Mouse (Mus musculus) cerebellum, postnatal 14 days (tissue): ENCODE results near the gene Tbc1d10a.

Source experiments
- DNase-seq, 2 experiments: peaks; one replicate each; pipeline ENCODE4 v3.0.0; 2021; ENCODE audit warnings: mixed read lengths in 2 of 2

Gene Tbc1d10a

GRCm38 (mm10) chr11:4186486-4187317, at the start of gene Tbc1d10a:
Tbc1d10a (plus strand) TSS chr11:4186789.
- DNase-seq = peak; percentile 98 to 99

GRCm38 (mm10) chr11:4138964-4139363, 47.6 kb upstream of the Tbc1d10a start:
- no peak for DNase-seq

DNA sequence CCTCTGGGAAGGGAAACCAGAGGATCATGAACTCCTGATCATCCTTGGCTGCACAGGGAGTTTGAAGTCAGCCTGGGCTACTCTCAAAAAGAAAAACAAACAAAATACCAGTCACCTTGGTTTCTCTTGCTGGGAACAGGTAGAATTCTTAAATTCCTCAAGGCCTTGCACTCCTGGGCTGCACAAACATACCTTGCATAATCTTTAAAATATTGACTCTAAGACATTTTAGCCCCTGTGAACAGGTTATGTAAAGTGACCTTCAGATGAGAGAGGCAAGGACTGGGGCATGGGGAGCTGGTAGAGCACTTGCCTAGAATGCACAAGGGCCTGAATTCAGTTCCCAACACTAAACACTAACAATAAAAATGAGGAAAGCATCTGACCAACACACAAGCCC, 45.1 kb upstream of the Tbc1d10a start:
- no peak for DNase-seq

GRCm38 (mm10) chr11:4142352-4142751, 44.2 kb upstream of the Tbc1d10a start:
- DNase-seq = no peak

DNA sequence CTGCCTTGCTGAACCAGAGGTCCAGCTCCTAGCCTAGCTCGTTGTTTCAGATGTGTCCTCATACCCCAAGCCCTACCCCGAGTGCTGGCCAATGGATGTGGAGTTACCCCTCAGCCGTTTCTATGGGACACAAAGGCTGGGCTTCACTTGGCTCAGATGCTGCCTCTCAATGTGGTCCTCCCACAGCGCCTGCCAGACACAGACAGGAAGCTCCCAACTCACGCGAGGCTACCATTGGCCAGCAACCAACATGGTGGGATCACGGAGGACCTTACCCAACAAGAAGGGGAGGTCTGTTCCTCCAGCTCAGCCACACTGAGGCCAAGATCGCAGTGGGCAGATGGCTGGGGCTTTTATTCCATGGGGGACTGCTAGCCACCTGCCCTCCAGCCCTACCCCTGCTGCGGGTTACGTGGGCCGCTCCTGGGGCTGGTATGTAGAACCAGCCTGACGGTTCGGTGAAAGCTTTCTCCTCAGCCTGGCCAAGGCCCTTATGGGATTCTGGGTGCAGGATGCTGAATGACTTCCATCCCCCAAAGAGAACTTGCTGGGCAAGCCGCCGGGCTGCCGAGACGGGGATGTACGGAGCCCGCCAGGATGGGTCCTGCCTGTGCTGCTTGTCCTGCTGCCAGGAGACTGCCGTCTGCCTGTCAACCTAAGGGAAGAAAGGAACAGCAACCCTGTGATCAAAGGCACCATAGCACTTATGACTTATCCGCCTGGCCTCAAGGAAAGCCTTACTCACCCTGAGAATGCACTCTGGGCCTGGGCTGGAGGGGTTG, 43.1 kb upstream of the Tbc1d10a start:
- DNase-seq = peak; percentile 65 to 79

DNA sequence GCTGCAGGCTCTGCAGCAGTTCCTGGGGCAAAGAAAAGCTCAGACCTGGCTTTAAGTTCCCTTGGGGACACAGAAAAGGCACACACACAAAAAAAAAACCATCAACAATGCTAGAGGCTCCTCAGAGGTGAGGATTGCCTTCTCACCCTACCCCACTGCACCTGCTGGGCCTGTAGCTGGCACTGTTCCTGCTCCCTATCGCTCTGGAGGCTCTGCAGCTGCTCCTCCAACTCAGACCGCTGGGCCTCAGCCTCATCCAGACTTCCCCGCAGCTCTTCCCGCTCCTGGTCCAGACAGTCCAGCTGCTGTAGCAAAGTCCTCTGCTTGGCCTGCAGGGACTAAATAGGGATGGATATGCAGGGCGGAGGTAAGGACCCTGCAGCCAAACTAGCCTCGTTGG, 40.2 kb upstream of the Tbc1d10a start:
- DNase-seq = no peak

DNA sequence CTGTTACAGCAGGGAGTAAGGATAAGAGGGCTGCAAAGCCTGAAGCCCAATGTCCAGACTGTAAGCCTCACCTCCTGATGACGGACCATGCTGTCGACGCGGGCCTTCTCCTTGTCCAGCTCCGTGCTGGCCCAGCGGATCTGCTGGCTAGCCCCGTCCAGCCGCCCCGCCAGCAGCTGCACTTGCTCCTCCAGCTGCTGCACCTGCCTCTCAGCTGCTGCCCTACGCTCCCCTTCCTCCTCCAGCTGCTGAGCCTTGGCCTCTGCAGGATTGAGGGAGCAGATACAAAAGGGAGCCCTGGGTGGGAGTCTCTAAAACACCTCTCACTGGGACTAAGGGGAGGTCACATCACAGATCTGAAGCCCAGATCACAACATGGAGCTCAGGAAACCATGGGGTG, 39.5 kb upstream of the Tbc1d10a start:
- no peak for DNase-seq

DNA sequence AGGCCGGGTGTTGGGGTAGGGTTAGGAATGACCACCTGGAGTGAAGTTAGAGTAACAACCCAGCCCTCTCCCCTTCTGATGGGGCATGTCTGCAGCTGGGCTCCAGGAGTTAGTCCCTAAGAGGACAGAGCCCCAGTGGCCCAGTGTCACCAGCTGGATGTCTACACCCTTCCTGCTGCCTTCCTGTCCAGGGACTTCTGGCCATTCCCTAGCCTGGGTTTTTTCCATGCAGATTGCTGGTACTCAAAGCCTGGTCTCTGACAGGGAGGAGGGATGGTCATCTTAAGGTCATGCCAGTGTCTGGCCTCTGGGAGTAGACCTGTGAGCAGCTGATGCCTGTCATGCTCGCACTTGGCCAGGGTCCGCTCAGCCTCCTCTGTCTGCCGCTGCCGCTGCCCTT, 38.5 kb upstream of the Tbc1d10a start:
- DNase-seq = no peak

DNA sequence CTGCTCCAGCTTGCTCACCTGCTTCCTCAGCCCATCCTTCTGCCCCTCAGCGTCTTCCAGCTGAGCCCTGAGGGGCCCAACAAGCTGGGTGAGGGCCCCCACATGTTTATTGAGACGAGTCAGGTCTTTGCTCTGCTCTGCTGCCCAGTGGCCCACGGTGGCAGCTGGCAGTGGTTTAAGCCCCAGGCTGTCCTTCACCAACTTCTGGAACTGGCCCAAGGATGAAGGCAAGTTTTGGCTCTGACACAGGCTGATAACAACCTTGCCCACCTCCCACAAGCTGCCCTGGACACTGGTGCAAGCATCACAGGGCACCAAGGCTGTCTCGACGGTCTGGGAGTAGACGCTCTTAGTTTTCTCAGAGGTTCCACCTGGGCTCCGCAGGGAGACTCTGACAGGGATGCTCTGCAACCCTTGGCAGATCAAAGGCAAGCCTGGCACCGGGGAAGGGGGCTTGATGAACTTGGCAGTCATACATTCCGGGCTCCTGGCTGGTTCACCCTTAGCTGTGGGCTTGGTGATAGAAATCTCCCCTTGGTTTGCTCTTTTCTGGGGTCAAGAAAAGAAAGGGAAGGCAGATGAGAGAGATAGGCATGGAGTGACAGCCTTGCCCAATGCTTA, 37.9 kb upstream of the Tbc1d10a start:
- peak in 1 of 2 experiments; percentile 29 for DNase-seq

DNA sequence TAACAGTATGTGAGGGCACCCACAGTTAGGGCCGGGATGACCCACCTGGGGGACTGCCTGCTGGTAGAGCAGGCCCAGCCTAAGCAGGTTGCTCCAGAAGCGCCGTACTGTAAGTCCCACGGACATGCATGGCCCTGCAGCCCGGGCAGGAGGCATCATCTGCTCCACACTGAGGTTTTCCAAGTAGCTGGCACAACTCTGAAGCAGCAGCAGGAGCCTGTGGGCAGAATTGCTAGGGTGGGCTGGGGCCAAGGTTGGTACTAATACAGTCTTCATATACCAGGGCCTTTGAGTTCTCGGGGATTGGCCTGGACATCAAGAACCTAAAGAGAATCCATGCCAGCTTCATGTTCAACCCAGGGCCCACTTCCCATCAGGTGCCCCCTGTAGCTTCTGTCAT, 36.7 kb upstream of the Tbc1d10a start:
- DNase-seq = peak; percentile 45 to 49

DNA sequence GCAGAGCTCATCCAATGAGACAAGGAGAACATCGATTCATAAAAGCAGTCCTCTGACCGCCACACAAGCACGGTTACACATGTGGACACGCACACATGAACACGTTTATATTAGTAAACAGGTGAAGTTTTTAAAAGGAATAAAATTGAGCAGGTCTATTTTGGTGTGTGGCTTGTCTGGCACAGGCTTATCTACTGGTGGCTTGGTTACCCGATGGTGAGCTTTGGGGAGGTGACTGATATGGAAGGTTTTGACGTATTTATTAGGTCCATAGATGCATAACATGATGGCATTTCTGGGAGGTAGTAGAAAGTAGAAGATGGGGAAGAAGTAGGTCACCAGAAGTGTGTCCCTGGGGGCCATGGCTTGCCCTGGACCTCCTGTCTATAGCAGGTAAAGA, 32.9 kb upstream of the Tbc1d10a start:
- DNase-seq = no peak

DNA sequence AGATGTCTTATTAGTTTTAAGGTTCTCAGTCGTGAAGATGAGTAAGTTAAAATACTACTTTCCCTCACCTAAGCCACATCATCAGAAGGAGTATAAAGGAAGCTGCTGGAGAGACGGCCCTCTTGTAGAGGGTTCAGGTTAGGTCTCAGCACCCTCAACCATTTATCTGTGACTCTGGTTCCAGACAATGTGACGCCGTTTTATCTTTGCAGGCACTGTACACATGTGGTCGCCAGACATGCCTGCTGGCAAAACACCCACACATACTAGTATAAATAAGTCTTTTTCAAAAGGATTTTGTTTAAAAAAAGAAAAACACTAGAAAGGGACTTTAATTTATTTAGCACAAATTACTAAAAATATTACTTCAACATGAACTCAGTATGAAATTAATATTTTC, 30.9 kb upstream of the Tbc1d10a start:
- DNase-seq = no peak

DNA sequence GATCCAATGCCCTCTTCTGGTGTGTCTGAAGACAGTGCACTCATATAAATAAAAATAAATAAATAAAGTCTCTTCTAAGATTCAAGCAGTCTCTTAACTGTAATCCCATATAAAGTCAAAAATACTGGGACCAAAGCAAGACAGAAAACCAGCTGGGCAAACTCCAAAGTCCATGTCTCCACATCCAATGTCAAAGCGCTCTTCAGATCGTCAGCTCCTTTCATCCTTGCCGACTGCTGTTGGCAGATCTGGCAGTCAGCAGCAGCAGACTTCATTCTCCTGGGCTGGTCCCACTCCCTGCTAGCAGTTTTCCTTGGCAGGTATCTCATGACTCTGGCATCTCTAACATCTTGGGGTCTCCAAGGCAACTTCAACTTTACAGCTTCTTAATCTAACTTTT, 27.9 kb upstream of the Tbc1d10a start:
- no peak for DNase-seq

DNA sequence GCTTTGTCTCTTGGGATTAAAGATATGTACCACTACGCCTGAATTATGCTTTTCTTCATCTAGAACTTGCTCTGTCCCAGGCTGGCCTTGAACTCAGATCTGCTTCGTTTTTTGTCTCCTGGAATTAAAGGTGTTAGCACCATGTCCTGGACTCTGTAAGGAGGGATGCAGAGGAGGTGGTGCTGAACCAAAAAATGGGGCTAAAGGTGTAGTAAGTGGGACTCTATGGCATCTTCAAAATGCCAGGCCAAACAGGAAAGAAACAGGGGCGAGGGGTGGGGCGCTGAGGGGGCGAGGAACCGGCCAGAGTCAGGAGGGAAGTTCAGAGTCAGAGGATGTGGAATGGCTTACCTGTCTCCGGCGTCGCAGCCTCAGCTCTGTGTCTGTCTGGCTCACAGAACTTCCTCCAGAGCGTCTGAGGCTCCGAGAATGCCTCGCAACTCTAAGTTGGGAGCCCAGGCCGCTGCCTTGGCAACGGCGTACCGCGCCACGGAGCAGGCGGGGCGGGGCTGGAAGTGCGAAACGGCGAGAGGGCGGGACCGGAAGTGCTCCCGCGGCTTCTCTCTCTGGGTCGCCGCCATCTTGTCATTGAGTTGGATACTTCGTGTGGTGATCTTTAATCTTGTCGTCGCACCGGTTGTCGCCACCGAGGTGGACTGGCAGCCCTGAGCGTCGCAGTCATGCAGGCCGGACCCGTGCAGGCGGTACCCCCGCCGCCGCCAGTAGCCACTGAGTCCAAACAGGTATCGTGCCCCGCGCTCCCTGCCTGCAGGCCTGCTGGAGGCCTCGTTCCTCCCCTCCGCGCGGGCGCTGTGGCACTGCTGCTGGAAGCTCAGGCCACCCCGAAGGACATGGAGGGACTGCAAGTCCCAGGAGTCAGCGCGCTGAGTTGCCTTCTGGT, 26.5 kb upstream of the Tbc1d10a start, which contains the start of the genes Ccdc157 and Sf3a1:
Gene Ccdc157, minus strand, starts transcription at position 486 of the 901 bp plus-strand sequence.
Gene Sf3a1, plus strand, starts transcription at position 543 of the 901 bp plus-strand sequence.
- DNase-seq = peak; percentile 97

- DNase-seq = no peak
Measured at GRCm38 (mm10) chr11:4160758-4161480, 25.7 kb upstream of the Tbc1d10a start.

DNA sequence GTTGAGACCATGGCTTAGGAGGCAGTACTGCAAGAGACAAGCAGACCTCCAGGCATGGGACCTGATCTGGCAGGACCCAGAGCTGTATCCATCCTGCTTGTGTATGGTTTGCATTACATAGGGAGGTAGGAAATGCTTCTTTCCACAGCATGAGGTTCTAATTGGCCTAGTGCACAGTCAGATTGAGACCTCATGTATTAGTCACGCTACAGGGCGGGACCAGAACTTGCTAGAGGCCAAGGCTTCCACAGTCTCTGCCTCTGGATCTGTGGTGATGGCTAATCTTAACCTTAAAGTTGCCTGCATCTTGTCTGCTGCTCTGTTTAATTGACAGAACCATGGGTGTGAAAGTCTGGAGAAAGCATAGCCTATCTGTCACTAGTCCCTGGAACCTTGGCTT, 21.9 kb upstream of the Tbc1d10a start:
- no peak for DNase-seq

GRCm38 (mm10) chr11:4166467-4167090, 20.0 kb upstream of the Tbc1d10a start:
- DNase-seq = no peak

DNA sequence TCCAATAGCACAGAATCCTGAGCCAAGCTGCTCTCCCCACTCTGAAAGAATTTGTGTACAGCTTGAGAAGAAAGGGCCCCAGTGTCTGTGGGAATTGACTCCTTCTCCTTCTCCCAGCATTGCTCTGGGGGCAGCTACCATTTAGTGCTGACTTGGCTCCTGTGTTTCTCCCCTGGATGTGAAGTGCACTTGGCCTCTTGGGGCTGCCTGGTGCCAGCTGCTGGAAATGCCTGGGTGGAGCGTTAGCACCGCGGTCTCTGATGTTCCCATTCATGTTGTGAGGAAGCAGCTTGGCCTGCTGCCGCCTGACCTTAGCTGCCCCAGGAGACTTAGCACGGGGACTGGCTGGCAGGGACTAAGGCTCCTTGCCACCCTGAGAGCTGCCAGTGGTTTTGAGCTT, 12.0 kb upstream of the Tbc1d10a start:
- peak; percentile 31 to 39 for DNase-seq

DNA sequence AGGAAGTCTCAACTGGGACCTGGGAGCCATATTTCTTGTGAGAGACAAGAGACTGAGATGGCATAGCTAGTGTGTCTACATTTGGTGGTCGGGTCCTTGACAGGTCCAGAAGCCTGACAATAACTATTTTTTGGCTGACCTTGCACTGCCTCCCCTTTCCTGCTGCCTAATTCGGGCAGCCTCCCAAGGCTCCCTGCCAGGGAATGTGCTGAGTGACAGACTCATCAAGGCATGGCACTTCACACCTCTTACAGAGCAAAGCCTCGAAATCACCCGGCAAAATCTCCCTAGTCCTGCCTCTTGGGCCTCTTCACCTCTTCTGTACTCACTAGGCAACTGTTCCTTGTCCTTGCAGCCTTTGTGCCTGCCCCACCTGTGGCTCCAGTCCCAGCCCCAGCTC, 8.9 kb upstream of the Tbc1d10a start:
- peak in 1 of 2 experiments; percentile 30 for DNase-seq

DNA sequence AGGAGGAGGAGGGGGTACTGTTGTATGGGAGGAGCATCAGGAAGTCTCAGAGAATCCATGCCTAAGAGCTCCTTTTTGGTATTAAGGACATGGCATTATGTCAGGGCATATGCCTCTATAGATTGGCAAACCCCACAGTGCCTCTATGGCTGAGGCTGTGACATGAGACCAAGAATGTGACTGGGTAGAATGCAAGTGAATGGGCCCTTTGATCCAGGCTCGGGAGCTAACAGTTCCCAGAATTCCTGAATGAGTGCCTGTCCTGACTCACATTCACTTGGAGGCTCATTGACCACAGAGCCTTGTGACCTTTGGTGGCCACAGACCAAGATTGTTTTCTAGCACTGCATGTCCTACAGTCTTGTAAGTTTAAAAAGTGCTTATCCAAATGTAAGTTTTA, 4.5 kb upstream of the Tbc1d10a start:
- DNase-seq = no peak

GRCm38 (mm10) chr11:4183511-4183910, 3.1 kb upstream of the Tbc1d10a start:
- no peak for DNase-seq
